Mouse (Mus musculus) forebrain, embryonic 13.5 days (tissue): ENCODE measurements around the gene P2rx6. TPM values are rescaled to one million over a fixed set of nuclear protein-coding genes. Genes with fewer than 3 reads are reported as not detected.
A peak's percentile ranks its signal among the peaks of the same experiment; 100 is the strongest.

Experiments used
- ATAC-seq: fragments of 200-750 bp; cut with Nextera tagmentation; 2 replicates; pipeline ENCODE4 v1.8.0; 2017
- H3K27ac ChIP-seq: fragments of 300-500 bp; sonication (generic); 2 replicates; pipeline ENCODE4 v1.5.1; 2015; ENCODE audit warnings: inconsistent platforms, mild to moderate bottlenecking, moderate library complexity
- H3K27me3 ChIP-seq: fragments of 300-500 bp; sonication (generic); 2 replicates; pipeline ENCODE4 v1.6.1; 2015; ENCODE audit warnings: mild to moderate bottlenecking, inconsistent platforms
- H3K36me3 ChIP-seq: fragments of 300-500 bp; sonication (generic); 2 replicates; pipeline ENCODE4 v1.6.1; 2015; ENCODE audit warnings: mild to moderate bottlenecking, inconsistent platforms; ENCODE audit not compliant: poor library complexity, severe bottlenecking
- H3K4me1 ChIP-seq: fragments of 300-500 bp; sonication (generic); 2 replicates; pipeline ENCODE4 v1.6.1; 2015; ENCODE audit warnings: inconsistent platforms
- H3K4me2 ChIP-seq: fragments of 300-500 bp; sonication (generic); 2 replicates; pipeline ENCODE4 v1.6.1; 2015; ENCODE audit warnings: inconsistent platforms, mild to moderate bottlenecking, moderate library complexity
- H3K4me3 ChIP-seq: fragments of 300-500 bp; sonication (generic); 2 replicates; pipeline ENCODE4 v1.5.1; 2015; ENCODE audit warnings: mild to moderate bottlenecking, inconsistent platforms
- H3K9ac ChIP-seq: fragments of 300-500 bp; sonication (generic); 2 replicates; pipeline ENCODE4 v1.6.1; 2015; ENCODE audit warnings: mild to moderate bottlenecking, inconsistent platforms
- H3K9me3 ChIP-seq: fragments of 300-500 bp; sonication (generic); replicated peaks from 2 replicates; pipeline ENCODE4 v1.6.1; 2016; ENCODE audit warnings: inconsistent platforms
- WGBS: fragments of 180-500 bp; shearing (Covaris S2); methylation state at CpG from one replicate; pipeline ENCODE4 v1.1.7; 2015; 5-methylcytosine and 5-hydroxymethylcytosine counted together
- polyA plus RNA-seq: library from polyadenylated mRNA; unstranded; fragments of >200 nt; fragmentation: Nextera tagmentation; extraction: Ambion mirVana; gene quantifications from 2 replicates; pipeline ENCODE4 v1.2.1, GENCODE M21; 2015

The P2rx6 gene
- 0.84 and 0.97 TPM in 2 replicates for polyA plus RNA-seq

DNA sequence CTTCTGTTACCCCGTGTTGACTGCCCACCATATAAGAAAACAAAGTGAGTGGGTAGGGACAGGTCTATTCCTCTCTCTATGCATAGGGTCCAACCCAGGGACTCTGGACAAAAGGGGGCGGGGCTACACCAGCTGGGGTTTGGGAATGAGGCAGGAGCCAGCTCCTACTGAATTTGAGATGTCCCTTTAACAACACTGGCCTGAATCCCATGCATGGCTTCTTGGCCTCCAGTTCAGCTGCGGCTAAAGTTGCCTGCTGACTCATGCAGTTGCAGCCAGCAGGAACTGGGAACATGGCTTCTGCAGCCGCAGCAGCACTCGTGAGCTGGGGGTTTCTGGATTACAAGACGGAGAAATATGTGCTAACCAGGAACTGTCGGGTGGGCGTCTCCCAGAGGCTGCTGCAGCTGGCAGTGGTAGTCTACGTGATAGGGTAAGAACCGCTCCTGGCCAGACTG lies at the start of gene P2rx6:
TSS of gene P2rx6 (plus strand) at position 135 of the 458 bp plus-strand sequence.
- H3K36me3 ChIP-seq: no peaks in the 10 kb centered on the region
- peak within 1 kb of the TSS; percentile 27; the same call in 1 of the 2 replicates for H3K9ac ChIP-seq
- H3K27ac ChIP-seq: 0 out of 2 replicates have a peak within 1 kb of the TSS, but pooled peaks have one; percentile 26
- 3% methylated on average over 10 of the region's 10 CpGs for WGBS
- peak within 1 kb of the TSS; percentile 15; the same call in 1 of the 2 replicates for H3K4me3 ChIP-seq
- H3K27me3 ChIP-seq: peaks cover 10% of the 10 kb centered on the region; the same call in 1 of the 2 replicates
- H3K4me1 ChIP-seq: peaks cover 35% of the 10 kb centered on the region
- H3K4me2 ChIP-seq: peak within 1 kb of the TSS; percentile 58
- no peaks in the 10 kb centered on the region for H3K9me3 ChIP-seq
- ATAC-seq: peak; percentile 52

DNA sequence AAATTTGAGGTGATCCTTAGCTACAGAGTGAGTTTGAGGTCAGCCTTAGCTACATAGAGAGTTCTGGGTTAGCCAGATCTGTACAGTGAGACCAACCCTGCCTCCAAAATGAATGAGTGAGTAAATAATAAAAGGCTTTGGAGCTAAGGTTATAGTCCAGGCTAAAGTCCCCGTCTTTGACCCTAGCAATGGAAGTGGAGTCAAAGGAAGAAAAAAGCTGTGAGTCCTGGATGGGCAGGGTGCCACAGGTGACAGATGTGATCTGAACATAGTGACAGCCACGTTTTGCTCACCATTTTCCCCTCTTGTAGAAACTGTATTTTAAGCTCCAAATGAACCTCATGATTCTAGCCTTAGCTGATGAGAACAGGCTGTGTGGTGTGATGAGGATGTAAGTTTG lies 42.8 kb upstream of the P2rx6 start:
- 93% methylated on average over 2 of the region's 2 CpGs for WGBS
- H3K36me3 ChIP-seq: peaks cover 99% of the 10 kb centered on the region
- no peaks in the 10 kb centered on the region for H3K27me3 ChIP-seq
- no peaks in the 10 kb centered on the region for H3K9me3 ChIP-seq
- no peak overlapping the region for H3K27ac ChIP-seq
- no peak overlapping the region for H3K9ac ChIP-seq
- H3K4me1 ChIP-seq: no peaks in the 10 kb centered on the region
- H3K4me3 ChIP-seq: no peak overlapping the region
- H3K4me2 ChIP-seq: no peak overlapping the region
- ATAC-seq: no peak

- WGBS: 91% methylated on average over 11 of the region's 11 CpGs
- peaks cover 97% of the 10 kb centered on the region for H3K36me3 ChIP-seq
- no peak overlapping the region for H3K9ac ChIP-seq
- no peaks in the 10 kb centered on the region for H3K4me1 ChIP-seq
- H3K27me3 ChIP-seq: no peaks in the 10 kb centered on the region
- H3K4me3 ChIP-seq: no peak overlapping the region
- H3K9me3 ChIP-seq: no peaks in the 10 kb centered on the region
- H3K4me2 ChIP-seq: no peak overlapping the region
- no peak for ATAC-seq
- no peak overlapping the region for H3K27ac ChIP-seq
These were observed 37.5 kb upstream of the P2rx6 start for GRCm38 (mm10) chr16:17524156-17524555.

GRCm38 (mm10) chr16:17525524-17525923 lies 36.2 kb upstream of the P2rx6 start:
- H3K9ac ChIP-seq: no peak overlapping the region
- ATAC-seq: no peak
- H3K27me3 ChIP-seq: no peaks in the 10 kb centered on the region
- H3K36me3 ChIP-seq: peaks cover 83% of the 10 kb centered on the region
- peaks cover 10% of the 10 kb centered on the region for H3K4me1 ChIP-seq
- H3K9me3 ChIP-seq: no peaks in the 10 kb centered on the region
- no peak overlapping the region for H3K4me2 ChIP-seq
- no peak overlapping the region for H3K4me3 ChIP-seq
- no peak overlapping the region for H3K27ac ChIP-seq
- WGBS: 83% methylated on average over 3 of the region's 3 CpGs

DNA sequence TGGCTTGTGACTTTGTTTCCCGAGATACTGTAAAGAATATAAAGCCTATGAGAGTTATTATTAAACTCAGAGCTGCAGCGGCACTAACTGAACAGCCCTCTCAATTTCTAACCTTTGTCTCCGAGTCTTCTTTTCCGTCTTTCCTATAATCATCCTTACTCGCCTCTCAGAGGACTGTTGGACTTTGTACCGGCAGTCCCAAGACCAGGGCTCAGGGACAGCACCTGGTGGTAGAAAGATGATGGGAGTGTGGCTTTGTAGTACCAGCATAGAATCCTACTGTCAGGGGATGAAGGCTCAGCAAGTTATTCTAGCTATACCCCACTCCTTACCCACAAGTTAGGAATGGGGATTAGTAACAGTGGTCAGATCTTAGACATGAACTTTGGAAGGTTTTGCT lies 35.5 kb upstream of the P2rx6 start:
- Histone ChIP-seq H3K4me1 (peaks cover 10% of the 10 kb centered on the region), H3K27ac (no peak overlapping the region), H3K9ac (no peak overlapping the region), H3K36me3 (peaks cover 76% of the 10 kb centered on the region), H3K9me3 (no peaks in the 10 kb centered on the region), H3K27me3 (no peaks in the 10 kb centered on the region), H3K4me3 (no peak overlapping the region), H3K4me2 (no peak overlapping the region)
- no peak for ATAC-seq
- 92% methylated on average over 6 of the region's 6 CpGs for WGBS

- Histone ChIP-seq H3K4me3 (no peak overlapping the region), H3K4me1 (peaks cover 21% of the 10 kb centered on the region), H3K36me3 (peaks cover 62% of the 10 kb centered on the region), H3K27me3 (no peaks in the 10 kb centered on the region), H3K4me2 (no peak overlapping the region), H3K9ac (no peak overlapping the region), H3K9me3 (no peaks in the 10 kb centered on the region), H3K27ac (no peak overlapping the region)
- ATAC-seq: no peak
These were observed 34.1 kb upstream of the P2rx6 start for GRCm38 (mm10) chr16:17527606-17528005.

- Histone ChIP-seq H3K27ac (no peak overlapping the region), H3K4me3 (no peak overlapping the region), H3K36me3 (peaks cover 56% of the 10 kb centered on the region), H3K9me3 (no peaks in the 10 kb centered on the region), H3K9ac (0 out of 2 replicates have a peak overlapping the region, but pooled peaks have one; percentile 26), H3K4me1 (peaks cover 21% of the 10 kb centered on the region), H3K27me3 (no peaks in the 10 kb centered on the region), H3K4me2 (no peak overlapping the region)
- 90% methylated on average over 13 of the region's 13 CpGs for WGBS
- ATAC-seq: no peak
These were observed 33.4 kb upstream of the P2rx6 start for GRCm38 (mm10) chr16:17528276-17528675.

- peak overlapping the region; percentile 90 for H3K9ac ChIP-seq
- ATAC-seq: 0 out of 2 replicates have a peak, but pooled peaks have one; percentile 1
These were observed 31.6 kb upstream of the P2rx6 start for GRCm38 (mm10) chr16:17529981-17530586.

DNA sequence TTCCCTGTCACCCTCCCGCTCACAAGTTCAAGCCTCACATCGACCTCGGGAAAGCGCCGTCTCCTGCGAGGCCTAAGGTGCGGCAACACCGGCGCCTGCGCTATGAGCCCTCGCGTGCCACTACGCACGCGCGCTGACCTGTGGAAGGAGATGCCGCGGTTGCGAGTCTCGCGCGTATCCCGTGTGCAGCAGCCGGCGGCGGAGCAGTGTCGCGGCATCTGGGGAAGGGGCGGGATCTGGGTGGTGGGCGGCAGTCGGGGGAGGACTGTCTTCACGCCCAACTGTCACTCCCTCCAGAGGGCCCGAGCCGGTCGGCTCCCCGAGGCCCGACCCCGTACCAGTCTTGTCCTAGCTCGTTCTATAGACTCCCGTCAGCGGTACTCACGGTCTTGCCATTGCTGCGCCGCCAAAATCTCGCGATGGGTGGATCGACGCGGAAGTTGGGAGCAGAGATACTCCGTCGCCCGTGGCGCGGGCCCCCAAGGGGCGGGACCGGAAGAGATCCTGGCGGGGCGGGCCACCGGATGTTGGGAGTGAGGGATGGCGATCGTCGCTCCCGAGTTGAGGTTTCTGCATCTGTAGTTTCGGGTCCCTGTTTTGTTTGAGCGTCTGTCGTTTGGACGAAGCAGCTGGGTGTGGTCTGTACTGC lies 30.9 kb upstream of the P2rx6 start, which contains the start of gene Thap7:
TSS of gene Thap7 (minus strand) at position 497 of the 649 bp plus-strand sequence.
- Histone ChIP-seq H3K4me1 (peaks cover 21% of the 10 kb centered on the region), H3K9ac (peak within 1 kb of the TSS; percentile 90), H3K36me3 (peaks cover 33% of the 10 kb centered on the region), H3K27me3 (no peaks in the 10 kb centered on the region), H3K4me3 (peak within 1 kb of the TSS; percentile 71), H3K4me2 (peak within 1 kb of the TSS; percentile 95), H3K9me3 (no peaks in the 10 kb centered on the region), H3K27ac (peak within 1 kb of the TSS; percentile 96)
- WGBS: under 1% methylated on average over 67 of the region's 67 CpGs
- peak; percentile 98 for ATAC-seq

More at GRCm38 (mm10) chr16:17529981-17530586, 31.6 kb upstream of the P2rx6 start:
- Histone ChIP-seq H3K4me1 (peaks cover 21% of the 10 kb centered on the region), H3K4me3 (peak overlapping the region; percentile 71), H3K36me3 (peaks cover 40% of the 10 kb centered on the region), H3K27ac (peak overlapping the region; percentile 96), H3K4me2 (peak overlapping the region; percentile 95), H3K9me3 (no peaks in the 10 kb centered on the region), H3K27me3 (no peaks in the 10 kb centered on the region)
- WGBS: 13% methylated on average over 17 of the region's 17 CpGs

DNA sequence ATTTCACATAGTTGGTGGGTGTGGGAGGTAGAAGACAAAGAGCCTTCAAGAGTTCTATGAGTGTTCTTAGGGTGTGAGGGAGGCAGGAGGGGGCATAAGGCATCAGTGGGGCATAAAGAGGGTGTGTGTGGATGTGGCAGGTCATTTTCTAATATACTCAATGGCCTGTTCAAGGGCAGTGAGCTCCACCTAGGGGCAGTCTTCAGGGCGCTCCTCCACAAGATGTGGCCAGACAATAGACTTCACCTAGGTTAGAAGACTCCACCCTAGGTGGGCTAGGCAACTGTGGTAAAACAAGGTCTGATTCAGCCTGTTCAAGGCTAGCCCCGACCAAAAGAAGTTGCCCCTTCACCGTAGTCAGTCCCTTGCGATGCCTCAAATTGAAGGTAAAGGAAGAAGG lies 29.4 kb upstream of the P2rx6 start:
- Histone ChIP-seq H3K36me3 (peaks cover 18% of the 10 kb centered on the region), H3K9me3 (no peaks in the 10 kb centered on the region), H3K27me3 (no peaks in the 10 kb centered on the region), H3K4me2 (no peak overlapping the region), H3K4me3 (no peak overlapping the region), H3K27ac (no peak overlapping the region), H3K9ac (no peak overlapping the region), H3K4me1 (peaks cover 21% of the 10 kb centered on the region)
- 59% methylated on average over 4 of the region's 4 CpGs for WGBS
- ATAC-seq: no peak

DNA sequence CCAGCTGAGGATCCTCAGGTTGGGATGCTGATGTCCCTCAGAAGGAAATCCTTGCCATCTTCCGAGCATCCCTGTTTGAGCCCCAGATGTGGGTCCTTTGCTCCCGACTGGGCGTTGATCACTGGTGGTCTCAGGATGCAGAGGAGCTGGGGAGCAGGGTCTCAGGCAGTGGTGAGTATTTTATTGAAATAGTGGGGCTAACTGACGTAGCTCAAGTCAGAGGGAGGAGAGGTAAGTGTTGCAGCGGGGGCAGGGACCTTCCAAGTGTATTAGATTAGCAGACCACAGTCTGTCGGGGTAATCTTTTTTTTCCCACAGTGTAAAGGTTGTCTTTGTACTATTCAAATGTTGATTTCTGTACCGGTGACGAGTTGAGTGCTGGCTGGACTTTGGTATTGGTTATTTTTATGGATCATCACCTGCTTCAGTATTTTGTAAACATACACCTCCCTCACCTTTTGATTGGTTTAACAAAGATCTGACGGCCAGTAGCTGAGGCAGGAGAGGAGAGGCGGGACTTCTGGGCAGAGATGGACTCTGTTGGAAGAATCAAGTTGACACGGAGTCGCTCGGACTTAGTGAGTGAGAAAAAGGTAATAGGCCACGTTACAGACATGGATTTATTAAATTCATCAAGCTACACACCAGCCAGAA lies 28.9 kb upstream of the P2rx6 start:
- H3K4me3 ChIP-seq: no peak overlapping the region
- H3K9me3 ChIP-seq: no peaks in the 10 kb centered on the region
- H3K36me3 ChIP-seq: peaks cover 13% of the 10 kb centered on the region
- no peak for ATAC-seq
- H3K9ac ChIP-seq: no peak overlapping the region
- no peak overlapping the region for H3K4me2 ChIP-seq
- H3K27me3 ChIP-seq: no peaks in the 10 kb centered on the region
- WGBS: 71% methylated on average over 14 of the region's 14 CpGs
- H3K4me1 ChIP-seq: peaks cover 21% of the 10 kb centered on the region
- H3K27ac ChIP-seq: no peak overlapping the region

- no peak for ATAC-seq
- Histone ChIP-seq H3K27me3 (no peaks in the 10 kb centered on the region), H3K4me3 (no peak overlapping the region), H3K9me3 (no peaks in the 10 kb centered on the region), H3K36me3 (no peaks in the 10 kb centered on the region), H3K9ac (no peak overlapping the region), H3K4me2 (no peak overlapping the region), H3K4me1 (peaks cover 8% of the 10 kb centered on the region), H3K27ac (no peak overlapping the region)
- 88% methylated on average over 3 of the region's 3 CpGs for WGBS
These were observed 25.1 kb upstream of the P2rx6 start for GRCm38 (mm10) chr16:17536584-17536983.
